Mouse (Mus musculus) central nervous system, embryonic 14 days (tissue): ENCODE results near the gene Olfr47. TPM values are rescaled to one million over a fixed set of nuclear protein-coding genes. Genes with fewer than 3 reads are reported as not detected.

Experiments
- polyA plus RNA-seq: library from polyadenylated mRNA; depleted of rRNA; stranded (reverse); fragments of >200 nt; gene quantifications from 2 replicates; pipeline ENCODE4 v1.2.3, GENCODE M21; 2012; rRNA removed

Olfr47 gene
- not detected in 2 replicates for polyA plus RNA-seq

GRCm38 (mm10) chr6:43231255-43231654 lies at the start of gene Olfr47:
TSS of gene Olfr47 (plus strand) at chr6:43231529.

DNA sequence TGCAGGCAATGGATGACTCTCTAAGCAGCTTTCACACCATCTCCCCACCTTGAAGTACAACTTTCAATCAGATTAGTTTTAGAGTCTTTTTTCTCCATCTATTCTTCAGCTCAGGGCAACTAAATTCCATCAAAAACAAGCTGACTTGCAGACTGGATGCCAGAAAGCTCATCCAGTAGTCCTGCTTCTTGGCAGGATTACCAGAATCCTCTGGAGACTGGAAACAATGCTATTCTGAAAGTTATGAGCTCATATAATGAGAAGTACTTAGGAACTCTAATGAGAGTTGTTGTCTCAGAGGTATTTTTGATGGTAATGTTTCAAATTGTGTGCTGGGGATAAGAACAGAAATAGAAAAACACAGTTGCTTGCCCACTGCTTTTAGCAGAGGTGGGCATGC lies 34.5 kb upstream of the Olfr47 start, which contains the start of gene Olfr435:
TSS of gene Olfr435 (plus strand) at position 366 of the 400 bp plus-strand sequence.

DNA sequence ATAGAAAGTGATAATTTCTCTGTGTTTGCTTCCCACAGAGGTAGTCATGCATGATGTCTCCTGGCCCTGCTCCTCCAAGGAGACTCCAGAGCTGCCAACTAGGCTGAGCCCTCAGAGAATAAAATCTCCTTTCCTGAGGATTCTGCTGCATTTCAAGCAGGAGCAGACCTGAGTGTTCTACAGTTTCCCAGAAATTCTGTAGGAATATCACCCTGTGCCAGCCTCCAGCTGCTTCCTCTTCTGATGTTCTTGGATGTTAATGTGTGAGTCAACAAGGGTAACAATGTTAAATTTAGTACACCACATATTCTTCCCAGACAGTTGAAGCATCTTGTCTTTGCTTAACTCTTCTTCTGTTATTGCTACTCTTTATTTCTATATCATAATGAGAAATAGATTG lies 18.5 kb upstream of the Olfr47 start, which contains the start of gene Olfr434:
TSS of gene Olfr434 (plus strand) at position 149 of the 400 bp plus-strand sequence.

DNA sequence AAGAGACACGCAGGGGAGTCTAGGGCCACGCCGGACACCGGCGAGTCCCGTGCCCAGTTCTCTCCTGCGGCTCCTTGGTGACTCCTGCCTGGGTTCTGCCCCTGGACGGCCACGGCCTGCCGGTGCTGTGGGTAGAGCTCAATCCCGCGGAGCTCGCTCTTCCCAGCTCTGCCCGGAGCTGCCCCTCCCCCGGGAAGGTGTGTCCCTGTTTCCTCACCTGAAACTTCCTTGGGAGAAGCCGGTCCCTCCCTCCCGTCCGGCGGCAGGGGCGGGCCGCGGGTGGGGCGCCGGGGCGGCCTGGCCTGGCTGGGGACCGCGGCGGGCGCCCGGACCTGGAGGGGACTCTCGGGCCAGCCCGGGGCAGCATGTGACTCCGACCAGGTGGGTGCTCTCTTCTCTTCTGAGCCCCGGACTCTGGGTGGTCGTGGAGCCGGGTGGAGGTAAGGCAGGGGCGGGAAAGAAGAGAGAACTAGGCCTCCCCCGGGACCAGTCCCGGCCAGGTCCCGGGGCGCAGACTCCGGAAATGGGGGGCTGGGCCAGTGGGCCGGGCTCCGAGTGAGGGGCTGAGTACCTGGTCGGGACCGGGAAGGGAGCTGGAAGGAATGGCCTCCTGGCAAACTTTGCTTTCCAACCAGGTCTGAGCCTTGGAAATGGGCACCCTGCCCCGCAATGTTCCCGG lies 34.2 kb downstream of the Olfr47 start, which contains the start of gene Arhgef5:
TSS of gene Arhgef5 (plus strand) at position 220 of the 679 bp plus-strand sequence.

Other genes with a start within 250 kb of the Olfr47 start
- gene Olfr441, start 125.2 kb upstream of the Olfr47 start, polyA plus RNA-seq: not detected in 2 replicates
- not detected in 2 replicates for gene Olfr237-ps1, start 85.0 kb upstream of the Olfr47 start, polyA plus RNA-seq
- not detected in 2 replicates for gene Olfr437, start 68.2 kb upstream of the Olfr47 start, polyA plus RNA-seq
- not detected in 2 replicates for gene Olfr13, start 59.4 kb upstream of the Olfr47 start, polyA plus RNA-seq
- not detected in 2 replicates for gene Olfr435, start 34.4 kb upstream of the Olfr47 start, polyA plus RNA-seq
- gene Olfr434, start 18.5 kb upstream of the Olfr47 start, polyA plus RNA-seq: not detected in 2 replicates
- 4.9 and 7.8 TPM in 2 replicates for gene Arhgef5, start 34.1 kb downstream of the Olfr47 start, polyA plus RNA-seq
- gene Nobox, start 78.0 kb downstream of the Olfr47 start, polyA plus RNA-seq: 0.05 and 0.14 TPM in 2 replicates